Mouse (Mus musculus): ENCODE results near the gene Rab5b.
"Not testable (repeated sequence)": the region's sequence is repeated elsewhere in the genome, so short reads cannot be mapped to it uniquely, and the experiment has no call there.

Gene Rab5b

DNA sequence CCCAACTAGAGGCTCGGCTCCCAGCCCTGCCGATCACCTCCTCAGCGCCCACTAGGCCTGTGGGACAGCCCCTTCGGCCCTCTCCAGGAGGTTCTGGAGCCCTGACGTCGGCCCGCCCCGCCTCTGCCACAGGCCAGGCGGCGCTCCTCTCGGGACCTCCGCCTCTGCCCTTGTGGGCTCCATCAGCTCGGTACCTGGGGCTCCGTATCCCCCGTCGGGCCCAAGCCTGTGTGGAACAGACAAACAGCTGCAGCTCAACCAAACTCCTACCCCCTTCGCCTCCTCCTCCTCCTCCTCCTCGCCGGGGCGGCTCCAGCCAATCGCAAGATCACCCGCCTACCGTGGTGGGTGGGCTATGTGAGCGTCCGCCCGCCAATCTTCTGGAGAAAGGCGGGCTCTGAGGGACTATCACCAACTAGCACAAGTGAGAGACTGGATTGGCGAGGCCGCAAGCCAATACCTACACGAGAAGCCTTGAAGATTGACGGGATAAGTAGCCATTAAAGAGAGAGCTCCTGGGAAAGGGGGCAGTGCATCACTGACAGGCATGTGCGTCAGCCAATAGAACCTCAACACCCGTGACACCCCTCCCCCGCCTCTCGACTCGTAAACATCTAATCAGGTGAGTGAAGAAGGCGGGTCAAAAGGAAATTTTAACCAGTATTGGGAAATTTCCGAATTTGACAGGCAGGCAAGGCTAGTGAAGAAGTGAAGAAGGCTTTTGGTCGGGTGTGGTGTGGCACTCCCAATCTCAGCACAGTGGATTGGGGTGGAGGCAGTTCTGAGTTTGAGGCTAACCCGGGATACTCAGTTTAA, at the start of gene Rab5b:
Rab5b (minus strand) TSS at position 273 of the 816 bp plus-strand sequence.
- peak; percentile 100 for DNase-seq (ENCODE audit: low read depth, low spot score)

DNA sequence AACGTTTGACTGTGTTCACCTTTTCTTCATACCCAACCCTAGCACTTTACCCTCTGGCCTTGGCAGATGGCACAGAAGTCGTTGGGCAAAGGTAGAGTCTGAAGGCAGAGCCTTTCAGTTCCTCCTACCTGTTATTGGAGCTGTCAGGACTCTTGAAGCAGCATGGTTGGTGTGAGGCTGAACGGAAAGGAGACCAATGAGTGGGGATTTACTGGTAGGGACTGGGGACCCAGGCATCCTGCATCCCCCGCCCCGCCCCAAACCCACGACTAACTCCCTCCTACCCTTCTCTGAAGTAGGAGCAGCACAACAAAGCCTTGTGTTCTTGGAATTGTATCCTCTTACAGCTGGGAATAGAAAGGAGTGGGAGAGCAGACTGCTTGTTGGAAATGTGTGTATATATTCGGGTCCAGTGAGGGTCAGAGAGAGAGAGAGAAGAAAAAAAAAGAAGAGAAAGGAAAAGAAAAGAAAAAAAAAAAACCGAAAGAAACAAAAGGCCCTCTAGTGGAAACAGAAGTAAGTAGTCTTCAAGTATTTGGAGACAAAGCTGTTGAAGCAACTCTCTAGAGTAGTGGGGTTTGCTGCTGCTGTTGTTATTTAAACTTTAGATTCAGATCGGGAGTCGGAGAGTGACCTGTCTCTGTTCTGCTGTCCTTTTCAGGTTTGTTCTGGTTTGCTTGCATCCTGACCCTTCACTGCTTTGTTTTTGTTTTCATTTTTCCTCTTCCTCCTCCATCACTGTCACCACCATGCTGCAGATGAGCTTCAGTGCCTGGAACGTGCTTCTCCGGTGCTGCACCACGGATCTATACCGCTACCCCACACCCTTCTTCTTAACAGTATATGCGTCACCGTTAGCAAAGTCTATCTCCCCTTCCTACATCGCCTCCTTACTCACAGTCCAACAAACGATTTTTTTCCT, 48.9 kb upstream of the Rab5b start, which contains the start of gene Dgka:
Dgka (minus strand) TSS at position 176 of the 922 bp plus-strand sequence.
- DNase-seq (ENCODE audit: low read depth, low spot score): peak; percentile 16

DNA sequence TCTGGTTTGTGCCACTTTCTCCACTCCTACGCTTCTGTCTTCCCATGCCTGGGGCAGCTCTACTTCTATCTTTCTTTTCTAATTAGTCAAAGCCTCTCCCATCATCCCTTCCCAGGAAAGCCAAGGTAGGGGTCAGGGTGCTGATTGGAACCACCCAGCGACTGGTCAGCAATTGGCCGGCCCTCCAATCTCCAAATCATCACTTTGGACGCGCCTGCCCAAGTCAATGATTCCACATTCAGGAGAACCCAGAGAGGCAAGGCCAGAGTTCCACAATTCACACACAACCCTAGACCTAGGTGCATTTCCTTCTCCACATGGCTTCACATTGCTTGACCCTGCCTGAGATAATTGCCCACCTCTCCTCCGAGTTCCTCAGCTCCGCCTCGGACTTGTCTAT, 48.1 kb upstream of the Rab5b start:
- DNase-seq (ENCODE audit: low read depth, low spot score): no peak

DNA sequence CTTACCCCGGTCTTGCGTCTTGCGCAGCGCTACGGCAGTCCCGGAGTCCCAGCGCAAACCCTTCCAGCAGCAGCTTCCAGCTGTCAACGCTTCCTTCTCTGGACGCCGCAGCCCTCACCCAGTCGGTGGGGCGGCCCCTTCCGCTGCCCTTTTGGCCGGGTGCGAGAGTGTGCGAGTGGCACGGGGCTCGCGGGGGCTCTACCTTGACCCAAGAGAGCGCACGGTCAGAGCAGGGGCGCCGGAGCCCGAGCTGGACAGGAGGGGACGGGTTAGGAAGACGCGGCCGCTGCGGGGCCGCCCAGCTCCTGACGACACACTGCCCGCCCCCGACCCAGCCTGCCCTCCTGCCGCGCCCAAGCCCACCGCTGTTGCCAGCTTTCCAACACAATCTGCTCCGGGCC, 47.7 kb upstream of the Rab5b start:
- peak; percentile 62 for DNase-seq (ENCODE audit: low read depth, low spot score)

DNA sequence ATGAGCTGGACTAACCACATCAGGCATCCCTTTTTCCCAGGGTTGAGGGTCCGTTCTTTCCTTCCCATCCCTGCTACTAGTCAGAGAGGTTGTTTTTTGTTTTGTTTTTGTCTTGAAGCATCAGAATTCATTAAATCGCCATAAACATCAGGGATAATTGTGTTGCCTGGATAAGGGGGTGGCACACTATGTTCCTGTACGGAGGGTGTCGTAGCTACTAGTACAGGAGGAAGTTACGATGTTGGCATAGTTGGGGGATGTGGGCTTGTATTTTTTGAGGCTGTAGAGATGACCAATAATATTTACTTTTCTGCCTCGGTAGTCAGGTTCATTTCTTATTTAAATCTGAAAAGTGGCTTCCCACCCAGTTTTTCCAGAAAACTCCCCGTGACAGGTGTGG, 47.2 kb upstream of the Rab5b start:
- DNase-seq (ENCODE audit: low read depth, low spot score): peak; percentile 27

DNA sequence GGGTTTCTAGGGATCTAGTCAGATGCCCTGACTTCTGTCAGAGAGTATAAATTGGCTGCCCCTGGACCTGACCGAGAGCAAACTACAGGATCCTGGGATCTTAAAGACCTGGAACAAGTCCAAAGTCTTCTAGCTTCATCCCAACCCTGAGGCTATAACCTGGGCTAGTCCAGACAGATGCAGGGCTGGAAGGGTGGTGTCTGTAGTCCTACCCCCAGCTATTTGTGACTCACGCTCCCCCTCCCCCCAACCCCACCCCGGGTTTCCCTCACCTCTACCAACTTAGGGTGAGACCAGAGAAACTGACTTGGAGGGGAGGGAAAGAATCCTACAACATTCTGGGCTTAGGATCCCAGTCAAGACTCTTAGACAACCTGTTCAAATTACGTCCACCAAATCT, 46.6 kb upstream of the Rab5b start:
- no peak for DNase-seq (ENCODE audit: low read depth, low spot score)

DNA sequence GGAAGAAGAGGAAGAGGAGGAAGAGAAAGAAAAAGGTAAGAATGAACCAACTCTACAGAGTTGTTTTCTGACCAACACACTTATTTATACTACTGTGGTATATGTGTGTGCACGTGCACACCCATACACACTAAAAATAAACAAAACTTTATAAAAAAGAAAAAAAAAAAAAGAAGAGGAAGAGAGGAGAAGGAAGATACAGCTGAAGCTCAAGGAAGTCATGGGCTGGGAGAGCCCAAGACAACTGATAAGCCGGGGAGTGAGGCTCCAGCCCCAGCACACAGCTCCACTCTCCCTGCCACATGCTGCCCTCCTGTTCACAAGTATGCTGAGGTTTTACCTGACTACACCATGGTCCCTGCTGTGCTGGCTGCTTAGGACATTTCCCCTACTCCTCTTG, 44.2 kb upstream of the Rab5b start:
- no peak for DNase-seq (ENCODE audit: low read depth, low spot score)

DNA sequence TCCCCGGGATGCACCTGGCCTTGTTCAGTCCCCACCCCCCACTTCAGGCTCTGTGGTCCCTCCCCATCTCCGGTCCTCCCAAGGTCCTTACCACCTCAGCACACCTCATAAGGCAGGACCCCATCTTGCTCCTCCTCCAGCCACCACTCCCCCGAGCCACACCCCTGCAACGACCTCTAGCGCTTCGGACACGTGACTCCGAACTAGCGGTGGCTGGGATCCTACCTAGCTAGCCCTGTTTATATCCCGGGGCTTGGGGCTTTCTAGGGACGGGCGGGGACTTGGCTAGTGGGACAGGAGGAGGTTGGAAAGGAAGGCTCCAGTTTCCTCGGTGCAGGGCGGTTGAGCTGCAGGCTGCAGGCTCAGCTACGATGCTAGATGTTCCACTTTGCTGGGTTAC, 41.4 kb upstream of the Rab5b start:
- peak; percentile 22 for DNase-seq (ENCODE audit: low read depth, low spot score)

DNA sequence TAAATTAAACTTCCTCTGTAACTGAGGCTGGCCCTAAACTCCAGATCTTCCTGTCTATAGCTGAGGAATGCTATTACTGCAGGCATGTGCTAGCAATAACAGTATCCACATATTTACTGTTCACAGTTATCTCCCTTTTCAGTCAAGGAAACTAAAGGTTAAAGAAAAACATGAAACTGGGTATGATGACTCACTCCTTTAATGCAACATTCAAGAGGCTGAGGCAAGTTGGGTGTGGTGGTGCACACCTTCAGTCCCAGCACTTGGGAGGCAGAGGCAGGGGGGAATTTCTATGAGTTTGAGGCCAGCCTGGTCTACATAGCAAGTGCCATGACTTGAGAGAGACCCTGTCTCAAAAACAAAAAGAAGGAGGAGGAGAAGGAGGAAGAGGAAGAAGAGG, 35.9 kb upstream of the Rab5b start:
- no peak for DNase-seq (ENCODE audit: low read depth, low spot score)

DNA sequence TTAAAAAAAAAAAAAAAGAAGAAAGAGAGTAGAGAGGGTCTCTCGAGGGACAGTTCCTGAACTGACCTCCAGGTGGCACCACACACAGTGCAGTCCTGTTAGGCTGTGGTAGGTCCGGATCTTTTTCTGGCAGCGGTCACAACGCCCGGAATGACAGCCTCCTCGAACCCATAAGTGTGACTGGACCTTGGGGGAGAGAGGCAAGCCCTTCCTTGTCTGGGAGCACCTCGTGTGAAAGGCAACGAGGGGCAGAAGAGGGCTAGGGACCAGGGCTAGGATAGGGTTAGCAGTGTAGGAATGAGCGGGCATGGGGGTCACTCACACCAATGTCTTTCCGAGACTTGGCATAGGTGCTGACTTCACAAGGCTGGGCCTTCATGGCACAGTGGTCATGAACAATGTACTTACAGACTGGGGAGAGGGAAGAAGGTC, 35.0 kb upstream of the Rab5b start:
- DNase-seq (ENCODE audit: low read depth, low spot score): peak; percentile 76

DNA sequence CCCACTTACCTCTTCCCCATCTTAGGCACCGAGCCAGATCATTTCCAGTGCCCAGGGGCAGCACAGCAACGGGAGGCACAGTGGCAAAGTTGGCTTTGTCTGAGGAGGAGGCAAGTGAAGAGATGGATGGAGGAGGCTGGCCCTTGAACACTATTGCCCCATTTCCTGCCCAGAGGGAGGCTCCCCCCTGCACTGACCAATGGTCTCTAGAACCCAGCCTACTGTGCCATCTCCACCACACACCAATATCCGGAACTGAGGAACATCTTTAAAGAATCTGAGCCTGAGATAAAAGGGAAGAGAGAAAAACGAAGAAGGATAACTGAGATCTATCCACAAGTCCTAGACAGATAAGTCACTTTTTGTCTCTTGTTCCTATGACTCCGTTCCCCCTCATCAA, 32.0 kb upstream of the Rab5b start:
- DNase-seq (ENCODE audit: low read depth, low spot score): no peak

DNA sequence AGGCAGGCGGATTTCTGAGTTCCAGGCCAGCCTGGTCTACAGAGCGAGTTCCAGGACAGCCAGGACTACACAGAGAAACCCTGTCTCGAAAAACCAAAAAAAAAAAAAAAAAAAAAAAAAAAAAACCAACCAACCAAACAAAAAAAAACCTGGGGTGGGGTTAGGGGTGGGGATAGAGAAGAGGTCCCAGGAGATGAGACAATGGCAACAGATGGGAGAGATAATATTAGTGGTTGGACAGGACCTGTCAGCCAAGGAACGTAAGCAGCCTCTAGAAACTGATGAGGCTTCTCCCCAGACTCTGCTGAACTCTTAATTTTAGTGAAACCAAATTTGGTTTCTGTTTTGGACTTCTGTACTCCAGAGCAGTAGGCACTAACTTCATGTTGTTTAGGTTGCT, 29.4 kb upstream of the Rab5b start:
- DNase-seq (ENCODE audit: low read depth, low spot score): not testable (repeated sequence)

DNA sequence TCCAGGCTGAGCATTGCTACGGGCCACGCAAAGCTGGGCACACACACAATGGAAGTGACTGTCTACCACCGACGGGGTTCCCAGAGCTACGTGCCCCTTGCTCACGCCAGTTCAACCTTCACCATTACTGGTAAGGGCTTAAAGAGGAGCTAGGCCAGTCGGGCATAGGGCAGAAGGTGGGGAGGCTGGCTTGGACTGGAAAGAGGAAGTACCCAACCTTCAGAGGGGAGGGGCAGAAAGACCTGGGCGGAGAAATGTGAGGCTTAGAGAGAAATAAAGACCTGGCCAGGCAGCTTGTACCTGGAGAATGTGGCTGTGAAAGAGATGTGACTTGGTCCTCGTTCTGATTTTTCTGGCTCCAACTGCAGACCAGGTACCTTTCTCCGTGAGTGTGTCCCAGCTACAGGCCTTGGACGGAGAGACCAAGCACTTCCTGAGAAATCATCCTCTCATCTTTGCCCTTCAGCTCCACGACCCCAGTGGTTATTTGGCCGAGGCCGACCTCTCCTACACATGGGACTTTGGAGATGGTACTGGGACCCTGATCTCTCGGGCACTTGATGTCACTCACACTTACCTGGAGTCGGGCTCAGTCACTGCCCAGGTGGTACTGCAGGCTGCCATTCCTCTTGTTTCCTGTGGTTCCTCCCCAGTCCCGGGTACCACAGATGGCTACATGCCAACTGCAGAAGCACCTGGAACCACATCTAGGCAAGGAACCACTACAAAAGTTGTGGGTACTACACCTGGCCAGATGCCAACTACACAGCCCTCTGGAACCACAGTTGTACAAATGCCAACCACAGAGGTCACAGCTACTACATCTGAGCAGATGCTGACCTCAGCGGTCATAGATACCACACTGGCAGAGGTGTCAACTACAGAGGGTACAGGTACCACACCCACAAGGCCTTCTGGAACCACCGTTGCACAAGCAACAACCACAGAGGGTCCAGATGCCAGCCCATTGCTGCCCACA, 19.8 kb upstream of the Rab5b start:
- DNase-seq (ENCODE audit: low read depth, low spot score): no peak

DNA sequence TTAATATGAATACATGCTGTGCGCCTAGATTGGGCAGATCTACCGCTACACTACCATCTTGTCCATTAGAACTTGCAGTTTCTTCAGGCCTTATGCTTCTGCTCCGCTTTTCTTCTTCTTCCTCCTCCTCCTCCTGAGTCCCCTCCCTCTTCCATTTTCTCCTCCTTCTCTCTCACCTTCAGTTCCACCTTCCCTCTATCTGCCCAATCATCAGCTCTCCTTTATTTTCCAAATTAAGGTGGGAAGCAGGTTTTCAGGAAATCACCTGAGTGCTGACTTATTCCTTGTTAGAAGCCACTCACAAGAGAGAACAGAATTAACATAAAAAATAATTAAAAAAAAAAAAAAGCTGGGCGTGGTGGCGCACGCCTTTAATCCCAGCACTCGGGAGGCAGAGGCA, 15.3 kb upstream of the Rab5b start:
- DNase-seq (ENCODE audit: low read depth, low spot score): not testable (repeated sequence)

DNA sequence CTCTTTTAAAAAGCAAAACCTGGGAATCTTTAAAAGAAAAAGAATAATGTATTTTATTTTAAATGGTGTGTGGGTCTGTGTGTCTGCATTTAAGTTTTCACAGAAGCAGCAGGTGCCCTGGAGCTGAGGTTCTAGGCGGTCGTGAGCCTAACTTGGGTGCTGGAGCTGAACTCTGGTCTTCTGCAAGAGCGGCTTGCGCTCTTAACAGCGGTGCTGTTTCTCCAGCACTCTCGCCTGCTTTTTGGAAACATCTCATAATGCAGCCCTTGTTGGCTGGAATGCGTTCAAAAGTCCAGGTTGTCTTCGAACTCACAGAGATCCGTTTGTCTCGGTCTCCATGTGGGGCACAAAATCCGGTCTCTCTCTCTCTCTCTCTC, 9.2 kb upstream of the Rab5b start:
- DNase-seq (ENCODE audit: low read depth, low spot score): no peak

DNA sequence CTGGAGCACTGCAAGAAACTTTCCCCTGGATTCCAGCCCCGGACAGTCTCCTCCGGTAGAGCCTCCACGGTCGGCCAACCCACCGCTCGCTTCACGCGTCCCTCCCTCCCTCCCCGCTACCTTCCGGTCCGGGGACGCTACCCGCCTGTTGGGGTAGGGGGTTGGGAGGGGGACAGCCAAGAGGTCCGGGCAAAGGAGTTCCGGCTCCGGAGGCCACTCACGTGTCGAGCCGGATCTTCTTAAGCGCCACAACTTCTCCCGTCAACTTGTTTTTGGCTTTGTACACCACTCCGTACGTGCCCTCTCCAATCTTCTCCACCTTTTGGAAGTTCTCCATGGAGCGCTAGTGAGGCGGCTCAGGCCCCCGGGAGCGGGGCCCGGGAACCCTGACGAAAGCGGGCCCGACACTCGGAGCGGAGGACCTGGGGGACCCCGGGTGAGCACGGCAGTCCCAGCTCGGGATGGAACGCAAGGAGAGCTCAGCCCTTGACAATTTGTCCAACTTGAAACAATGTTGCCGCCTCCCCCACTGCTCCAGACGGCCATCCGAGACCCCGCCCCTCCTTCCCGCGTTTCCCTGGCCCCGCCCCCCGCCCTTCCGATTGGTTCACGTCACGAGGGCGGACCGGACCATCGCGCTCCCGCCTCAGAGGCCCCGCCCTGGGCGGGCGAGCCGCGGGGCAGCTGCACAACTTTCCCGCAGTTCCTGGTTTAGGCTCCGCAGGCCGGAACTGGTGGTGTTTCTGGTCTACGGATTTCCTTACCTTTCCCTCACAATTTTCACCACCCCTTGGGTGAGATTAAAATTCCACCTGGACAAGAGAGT, 8.6 kb upstream of the Rab5b start, which contains the start of gene Cdk2:
Cdk2 (minus strand) TSS at position 541 of the 826 bp plus-strand sequence.
- peak; percentile 90 for DNase-seq (ENCODE audit: low read depth, low spot score)

DNA sequence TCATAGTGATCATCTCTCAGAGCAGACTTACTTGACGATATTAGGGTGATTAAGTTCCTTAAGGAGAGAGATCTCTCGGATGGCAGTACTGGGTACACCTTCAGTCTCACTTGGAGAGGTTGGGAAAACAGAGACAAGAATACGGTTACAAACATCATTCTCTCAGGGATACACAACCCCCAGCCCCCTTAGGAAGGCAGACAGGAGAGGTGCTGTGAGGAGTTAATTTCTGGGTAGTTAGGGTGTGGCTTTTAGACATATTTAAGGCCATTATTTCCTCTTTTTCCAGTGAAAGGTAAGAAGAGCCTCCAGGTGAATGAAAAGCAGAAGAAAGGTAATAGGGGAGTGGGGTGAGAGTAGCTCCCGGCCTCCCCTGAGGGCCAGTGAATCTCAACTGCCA, 7.8 kb upstream of the Rab5b start, which contains the start of gene Pmel:
Pmel (plus strand) TSS at position 301 of the 400 bp plus-strand sequence.
- DNase-seq (ENCODE audit: low read depth, low spot score): no peak

DNA sequence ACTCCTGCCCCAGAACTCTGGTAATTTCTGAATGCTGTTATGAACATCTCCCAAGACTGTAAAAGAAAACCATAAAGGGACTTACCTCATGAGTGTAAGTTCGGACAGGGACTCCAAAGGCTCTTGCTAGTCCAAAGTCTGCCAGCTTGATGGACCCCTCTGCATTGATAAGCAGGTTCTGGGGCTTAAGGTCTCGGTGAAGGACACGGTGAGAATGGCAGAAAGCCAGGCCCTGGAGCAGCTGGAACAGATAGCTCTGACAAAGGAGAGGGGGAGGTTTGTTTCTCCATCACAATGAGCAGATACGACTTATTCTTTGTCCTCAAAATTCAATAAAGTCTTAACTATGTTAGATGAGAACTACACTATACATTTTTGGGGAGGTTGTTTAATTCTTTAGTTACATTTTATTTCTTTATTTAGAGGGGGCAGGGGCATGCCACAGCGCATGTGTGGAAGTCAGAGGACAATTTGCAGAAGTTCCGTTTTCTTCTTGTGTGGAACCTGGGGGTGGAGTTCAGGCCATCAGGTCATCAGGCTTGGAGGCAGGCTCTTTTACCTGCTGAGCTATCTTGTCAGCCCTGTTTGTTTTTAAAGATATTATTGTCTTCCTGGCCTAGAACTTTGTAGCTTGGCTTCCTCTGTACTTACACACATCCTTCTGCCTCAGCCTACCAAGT, 6.4 kb upstream of the Rab5b start:
- no peak for DNase-seq (ENCODE audit: low read depth, low spot score)

DNA sequence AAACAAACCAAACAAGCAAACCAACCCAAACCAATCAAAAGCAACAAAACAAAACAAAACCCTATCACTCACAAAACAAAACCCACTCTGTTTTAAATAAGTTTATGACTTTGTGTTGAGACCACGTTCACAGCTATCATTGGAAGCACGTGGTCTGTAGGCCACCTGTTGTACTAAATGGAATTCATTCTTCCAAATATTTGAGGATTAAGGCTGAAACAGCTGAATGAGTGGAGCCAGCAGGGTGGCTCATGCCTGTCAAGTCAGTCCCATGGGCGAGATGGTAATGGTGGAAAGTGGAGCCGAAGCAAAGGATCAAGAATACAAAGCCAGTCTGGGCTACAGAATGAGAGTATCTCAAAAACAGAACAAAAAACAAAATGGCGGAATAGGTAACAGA, 4.6 kb upstream of the Rab5b start:
- DNase-seq (ENCODE audit: low read depth, low spot score): no peak

DNA sequence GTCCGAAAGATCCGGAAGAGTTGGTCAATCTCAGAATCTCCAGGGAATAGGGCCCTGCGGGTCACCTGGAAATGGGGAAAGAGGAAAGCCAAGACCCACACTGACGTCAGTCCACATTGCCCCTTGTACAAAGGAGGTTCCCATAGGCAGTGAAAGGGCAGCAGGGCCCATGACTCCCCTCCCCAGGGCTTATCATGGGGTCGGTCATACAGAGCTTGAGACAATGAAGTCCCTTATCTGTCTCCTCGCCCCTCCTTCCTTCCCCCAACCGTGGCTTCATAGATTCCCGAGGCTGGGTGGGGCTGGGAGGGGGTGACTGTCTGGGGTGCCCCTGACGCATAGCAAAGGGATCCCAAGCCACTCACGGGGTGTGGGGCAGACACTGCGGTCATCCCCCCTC, 3.5 kb upstream of the Rab5b start:
- no peak for DNase-seq (ENCODE audit: low read depth, low spot score)
